Mouse (Mus musculus): ENCODE data around the gene Atp4b. TPM values are rescaled to one million over a fixed set of nuclear protein-coding genes. Genes with fewer than 3 reads are reported as not detected.

Atp4b gene
- polyA plus RNA-seq, 1 experiment from 2014 or later, result not detected

- no peaks in the 10 kb centered on the region for H3K27me3 ChIP-seq (ENCODE audit: control insufficient read depth, insufficient read depth, low read length)
- no peaks in the 10 kb centered on the region for H3K4me1 ChIP-seq (ENCODE audit: control insufficient read depth, insufficient read depth, low read length)
- 78% methylated on average over 6 of the region's 6 CpGs for WGBS
- no peak overlapping the region for H3K4me3 ChIP-seq (replicated peaks; ENCODE audit: low read depth, low read length)
- ATAC-seq (ENCODE audit: low FRiP score, low TSS enrichment) (no peak), DNase-seq (no peak)
- no peaks in the 10 kb centered on the region for H3K36me3 ChIP-seq (ENCODE audit: control insufficient read depth, insufficient read depth, low read length)
- no peaks in the 10 kb centered on the region for H3K9me3 ChIP-seq (ENCODE audit: control insufficient read depth, low read length)
- H3K4me2 ChIP-seq (ENCODE audit: low read length), result no peak overlapping the region
- no peak overlapping the region for H3K27ac ChIP-seq (replicated peaks; ENCODE audit: low read depth, low read length)
- no peak overlapping the region for H3K9ac ChIP-seq (replicated peaks; ENCODE audit: low read length)
Measured at GRCm38 (mm10) chr8:13427351-13427750, 30.7 kb upstream of the Atp4b start.

GRCm38 (mm10) chr8:13420970-13421369 lies 24.3 kb upstream of the Atp4b start:
- no peaks in the 10 kb centered on the region for H3K27me3 ChIP-seq (ENCODE audit: control insufficient read depth, insufficient read depth, low read length)
- ATAC-seq (ENCODE audit: low FRiP score, low TSS enrichment) (no peak), DNase-seq (no peak)
- H3K9ac ChIP-seq (replicated peaks; ENCODE audit: low read length), result no peak overlapping the region
- no peaks in the 10 kb centered on the region for H3K4me1 ChIP-seq (ENCODE audit: control insufficient read depth, insufficient read depth, low read length)
- no peaks in the 10 kb centered on the region for H3K9me3 ChIP-seq (ENCODE audit: control insufficient read depth, low read length)
- H3K27ac ChIP-seq (replicated peaks; ENCODE audit: low read depth, low read length), result no peak overlapping the region
- no peak overlapping the region for H3K4me3 ChIP-seq (replicated peaks; ENCODE audit: low read depth, low read length)
- H3K4me2 ChIP-seq (ENCODE audit: low read length), result no peak overlapping the region
- H3K36me3 ChIP-seq (ENCODE audit: control insufficient read depth, insufficient read depth, low read length), result no peaks in the 10 kb centered on the region
- WGBS, result 91% methylated on average over 6 of the region's 6 CpGs

- no peak overlapping the region for H3K27ac ChIP-seq (replicated peaks; ENCODE audit: low read depth, low read length)
- no peak overlapping the region for H3K9ac ChIP-seq (replicated peaks; ENCODE audit: low read length)
- no peaks in the 10 kb centered on the region for H3K4me1 ChIP-seq (ENCODE audit: control insufficient read depth, insufficient read depth, low read length)
- DNase-seq (no peak), ATAC-seq (ENCODE audit: low FRiP score, low TSS enrichment) (no peak)
- no peak overlapping the region for H3K4me3 ChIP-seq (replicated peaks; ENCODE audit: low read depth, low read length)
- H3K9me3 ChIP-seq (ENCODE audit: control insufficient read depth, low read length), result no peaks in the 10 kb centered on the region
- H3K36me3 ChIP-seq (ENCODE audit: control insufficient read depth, insufficient read depth, low read length), result no peaks in the 10 kb centered on the region
- H3K27me3 ChIP-seq (ENCODE audit: control insufficient read depth, insufficient read depth, low read length), result no peaks in the 10 kb centered on the region
- H3K4me2 ChIP-seq (ENCODE audit: low read length), result no peak overlapping the region
- WGBS, result 73% methylated on average over 2 of the region's 2 CpGs
Measured at GRCm38 (mm10) chr8:13419111-13419639, 22.6 kb upstream of the Atp4b start.

- Histone ChIP-seq H3K4me1 (ENCODE audit: control insufficient read depth, insufficient read depth, low read length) (no peaks in the 10 kb centered on the region), H3K27ac (replicated peaks; ENCODE audit: low read depth, low read length) (no peak overlapping the region), H3K36me3 (ENCODE audit: control insufficient read depth, insufficient read depth, low read length) (no peaks in the 10 kb centered on the region), H3K27me3 (ENCODE audit: control insufficient read depth, insufficient read depth, low read length) (no peaks in the 10 kb centered on the region), H3K4me3 (replicated peaks; ENCODE audit: low read depth, low read length) (no peak overlapping the region), H3K9ac (replicated peaks; ENCODE audit: low read length) (no peak overlapping the region), H3K4me2 (ENCODE audit: low read length) (no peak overlapping the region), H3K9me3 (ENCODE audit: control insufficient read depth, low read length) (no peaks in the 10 kb centered on the region)
- 82% methylated on average over 10 of the region's 10 CpGs for WGBS
- ATAC-seq (ENCODE audit: low FRiP score, low TSS enrichment) (no peak), DNase-seq (no peak)
Measured at GRCm38 (mm10) chr8:13415879-13416278, 19.3 kb upstream of the Atp4b start.

DNA sequence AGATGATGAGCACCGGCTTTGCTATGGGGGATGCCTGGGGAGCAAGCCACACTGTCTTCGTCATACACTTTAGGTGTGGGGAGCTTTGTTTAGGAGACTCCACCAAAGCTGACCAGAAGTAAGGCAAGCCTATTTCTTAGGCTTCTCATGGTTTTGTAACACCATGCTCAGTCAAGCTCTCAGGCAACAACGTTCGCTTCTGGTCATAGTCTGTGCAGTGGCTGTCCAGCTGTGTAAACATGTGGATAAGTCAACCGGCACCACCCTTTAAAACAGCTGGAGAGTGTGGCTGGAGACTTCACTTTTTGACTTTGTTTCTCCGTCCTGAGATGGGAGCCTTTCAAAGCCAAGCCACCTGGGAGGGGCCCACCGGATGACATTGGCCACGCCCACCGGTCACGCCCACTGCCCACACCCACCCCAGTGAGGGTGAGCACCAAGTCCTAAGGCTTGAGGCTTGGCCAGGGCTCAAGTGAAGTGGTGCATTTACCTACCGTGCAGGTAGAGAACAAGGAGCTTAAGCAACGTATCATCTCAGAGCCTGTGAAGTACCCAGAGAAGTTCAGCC lies 17.3 kb upstream of the Atp4b start:
- ATAC-seq (ENCODE audit: low FRiP score, low TSS enrichment) (no peak), DNase-seq (no peak)
- H3K27ac ChIP-seq (replicated peaks; ENCODE audit: low read depth, low read length), result no peak overlapping the region
- no peak overlapping the region for H3K4me2 ChIP-seq (ENCODE audit: low read length)
- no peak overlapping the region for H3K4me3 ChIP-seq (replicated peaks; ENCODE audit: low read depth, low read length)
- no peaks in the 10 kb centered on the region for H3K4me1 ChIP-seq (ENCODE audit: control insufficient read depth, insufficient read depth, low read length)
- no peak overlapping the region for H3K9ac ChIP-seq (replicated peaks; ENCODE audit: low read length)
- no peaks in the 10 kb centered on the region for H3K27me3 ChIP-seq (ENCODE audit: control insufficient read depth, insufficient read depth, low read length)
- H3K9me3 ChIP-seq (ENCODE audit: control insufficient read depth, low read length), result no peaks in the 10 kb centered on the region
- 59% methylated on average over 12 of the region's 12 CpGs for WGBS
- H3K36me3 ChIP-seq (ENCODE audit: control insufficient read depth, insufficient read depth, low read length), result no peaks in the 10 kb centered on the region

GRCm38 (mm10) chr8:13412891-13413558 lies 16.4 kb upstream of the Atp4b start:
- ATAC-seq (ENCODE audit: low FRiP score, low TSS enrichment), result no peak
- 66% methylated on average over 13 of the region's 13 CpGs for WGBS
- no peaks in the 10 kb centered on the region for H3K4me1 ChIP-seq (ENCODE audit: control insufficient read depth, insufficient read depth, low read length)
- H3K9ac ChIP-seq (replicated peaks; ENCODE audit: low read length), result no peak overlapping the region
- H3K4me3 ChIP-seq (replicated peaks; ENCODE audit: low read depth, low read length), result no peak overlapping the region
- DNase-seq, result peak; percentile 84
- H3K9me3 ChIP-seq (ENCODE audit: control insufficient read depth, low read length), result no peaks in the 10 kb centered on the region
- H3K27me3 ChIP-seq (ENCODE audit: control insufficient read depth, insufficient read depth, low read length), result no peaks in the 10 kb centered on the region
- no peak overlapping the region for H3K27ac ChIP-seq (replicated peaks; ENCODE audit: low read depth, low read length)
- H3K4me2 ChIP-seq (ENCODE audit: low read length), result no peak overlapping the region
- no peaks in the 10 kb centered on the region for H3K36me3 ChIP-seq (ENCODE audit: control insufficient read depth, insufficient read depth, low read length)

DNA sequence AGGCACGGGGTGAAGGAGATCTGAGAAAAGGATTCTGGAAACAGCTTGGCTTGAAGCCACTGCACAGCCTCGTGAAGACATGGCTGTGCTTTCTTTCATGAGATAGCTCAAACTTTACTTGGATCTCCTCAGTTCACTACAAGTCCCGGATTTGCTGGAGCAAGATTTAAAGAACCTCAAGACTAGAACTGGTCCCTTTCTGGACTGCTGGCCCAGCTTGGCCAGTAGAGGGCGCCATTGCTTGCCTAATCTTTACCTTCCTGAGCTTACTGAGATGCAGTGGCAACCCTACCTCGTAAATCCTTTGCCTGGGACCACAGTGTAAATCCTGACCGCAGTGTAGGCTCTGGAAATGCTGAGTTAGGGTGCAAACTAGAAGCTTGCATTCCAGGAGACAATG lies 15.0 kb upstream of the Atp4b start:
- H3K9me3 ChIP-seq (ENCODE audit: control insufficient read depth, low read length), result no peaks in the 10 kb centered on the region
- 28% methylated on average over 6 of the region's 6 CpGs for WGBS
- ATAC-seq (ENCODE audit: low FRiP score, low TSS enrichment), result no peak

GRCm38 (mm10) chr8:13406011-13406410 lies 9.4 kb upstream of the Atp4b start:
- H3K27ac ChIP-seq (replicated peaks; ENCODE audit: low read depth, low read length), result no peak overlapping the region
- ATAC-seq (ENCODE audit: low FRiP score, low TSS enrichment) (no peak), DNase-seq (peak; percentile 8)
- WGBS, result 59% methylated on average over 5 of the region's 5 CpGs
- H3K9ac ChIP-seq (replicated peaks; ENCODE audit: low read length), result no peak overlapping the region
- no peaks in the 10 kb centered on the region for H3K9me3 ChIP-seq (ENCODE audit: control insufficient read depth, low read length)
- H3K4me3 ChIP-seq (replicated peaks; ENCODE audit: low read depth, low read length), result no peak overlapping the region
- H3K4me2 ChIP-seq (ENCODE audit: low read length), result no peak overlapping the region
- no peaks in the 10 kb centered on the region for H3K27me3 ChIP-seq (ENCODE audit: control insufficient read depth, insufficient read depth, low read length)
- no peaks in the 10 kb centered on the region for H3K4me1 ChIP-seq (ENCODE audit: control insufficient read depth, insufficient read depth, low read length)
- no peaks in the 10 kb centered on the region for H3K36me3 ChIP-seq (ENCODE audit: control insufficient read depth, insufficient read depth, low read length)

More for the DNA sequence above, 15.0 kb upstream of the Atp4b start:
- peak; percentile 78 for DNase-seq
- Histone ChIP-seq H3K4me3 (replicated peaks; ENCODE audit: low read depth, low read length) (no peak overlapping the region), H3K36me3 (ENCODE audit: control insufficient read depth, insufficient read depth, low read length) (no peaks in the 10 kb centered on the region), H3K27ac (replicated peaks; ENCODE audit: low read depth, low read length) (no peak overlapping the region), H3K27me3 (ENCODE audit: control insufficient read depth, insufficient read depth, low read length) (no peaks in the 10 kb centered on the region), H3K9ac (replicated peaks; ENCODE audit: low read length) (no peak overlapping the region), H3K4me1 (ENCODE audit: control insufficient read depth, insufficient read depth, low read length) (no peaks in the 10 kb centered on the region), H3K4me2 (ENCODE audit: low read length) (no peak overlapping the region)

GRCm38 (mm10) chr8:13404666-13405131 lies 8.1 kb upstream of the Atp4b start, which contains the start of gene Grk1:
Grk1 (plus strand) TSS chr8:13405081.
- no peak within 1 kb of the TSS for H3K27ac ChIP-seq (replicated peaks; ENCODE audit: low read depth, low read length)
- H3K4me2 ChIP-seq (ENCODE audit: low read length), result no peak within 1 kb of the TSS
- H3K27me3 ChIP-seq (ENCODE audit: control insufficient read depth, insufficient read depth, low read length), result no peaks in the 10 kb centered on the region
- H3K36me3 ChIP-seq (ENCODE audit: control insufficient read depth, insufficient read depth, low read length), result no peaks in the 10 kb centered on the region
- no peaks in the 10 kb centered on the region for H3K4me1 ChIP-seq (ENCODE audit: control insufficient read depth, insufficient read depth, low read length)
- H3K9me3 ChIP-seq (ENCODE audit: control insufficient read depth, low read length), result no peaks in the 10 kb centered on the region
- no peak within 1 kb of the TSS for H3K9ac ChIP-seq (replicated peaks; ENCODE audit: low read length)
- no peak within 1 kb of the TSS for H3K4me3 ChIP-seq (replicated peaks; ENCODE audit: low read depth, low read length)
- 76% methylated on average over 5 of the region's 5 CpGs for WGBS
- no peak for DNase-seq
- ATAC-seq (ENCODE audit: low FRiP score, low TSS enrichment), result no peak

Measured in midbrain, embryonic 14.5 days (tissue).